Mouse (Mus musculus) c-Kit-positive CD71-negative TER-119-negative erythroid progenitor cells, embryonic 14.5 days (primary cell): ENCODE data around the gene Kif2c.

Experiments
- DNase-seq: peaks from one replicate; pipeline ENCODE4 v3.0.0-alpha.2; 2013; ENCODE audit warnings: low read depth

Gene Kif2c

GRCm38 (mm10) chr4:117136034-117136433 lies 46.4 kb downstream of the Kif2c start:
- no peak for DNase-seq

GRCm38 (mm10) chr4:117134601-117134995 lies 47.8 kb downstream of the Kif2c start:
- no peak for DNase-seq

GRCm38 (mm10) chr4:117133817-117134600 lies 48.4 kb downstream of the Kif2c start, which contains the start of gene Plk3:
Gene Plk3, minus strand, starts transcription at chr4:117133963.
- DNase-seq: peak; percentile 98

- no peak for DNase-seq
Observed at GRCm38 (mm10) chr4:117133366-117133796, 49.1 kb downstream of the Kif2c start.

GRCm38 (mm10) chr4:117132794-117133143 lies 49.7 kb downstream of the Kif2c start:
- DNase-seq: no peak

GRCm38 (mm10) chr4:117131890-117132793 lies 50.3 kb downstream of the Kif2c start:
- DNase-seq: no peak

GRCm38 (mm10) chr4:117131198-117131597 lies 51.2 kb downstream of the Kif2c start:
- no peak for DNase-seq

GRCm38 (mm10) chr4:117130790-117131189 lies 51.6 kb downstream of the Kif2c start:
- no peak for DNase-seq

GRCm38 (mm10) chr4:117127991-117128686 lies 54.3 kb downstream of the Kif2c start:
- DNase-seq: no peak

GRCm38 (mm10) chr4:117126675-117127290 lies 55.7 kb downstream of the Kif2c start, which contains the start of gene Tctex1d4:
Gene Tctex1d4, plus strand, starts transcription at chr4:117126794.
- DNase-seq: no peak

- DNase-seq: no peak
Observed at GRCm38 (mm10) chr4:117125910-117126674, 56.3 kb downstream of the Kif2c start.

- DNase-seq: no peak
Observed at GRCm38 (mm10) chr4:117125348-117125909, 57.0 kb downstream of the Kif2c start, which contains the start of gene Btbd19. Gene Btbd19, minus strand, starts transcription at chr4:117125725.

- DNase-seq: no peak
Observed at GRCm38 (mm10) chr4:117124518-117125347, 57.7 kb downstream of the Kif2c start.

GRCm38 (mm10) chr4:117124218-117124517 lies 58.3 kb downstream of the Kif2c start:
- DNase-seq: no peak

- no peak for DNase-seq
Observed at GRCm38 (mm10) chr4:117123546-117124217, 58.8 kb downstream of the Kif2c start.

- DNase-seq: no peak
Observed at GRCm38 (mm10) chr4:117122209-117122608, 60.2 kb downstream of the Kif2c start.

GRCm38 (mm10) chr4:117120445-117121414 lies 61.7 kb downstream of the Kif2c start:
- peak; percentile 98 for DNase-seq

- no peak for DNase-seq
Observed at GRCm38 (mm10) chr4:117120052-117120444, 62.4 kb downstream of the Kif2c start.
